Mouse (Mus musculus) spleen, postnatal 10 days (tissue): ENCODE data around the gene Mllt11.

ENCODE experiments used
- DNase-seq, 2 experiments: peaks; one replicate each; pipeline ENCODE4 v3.0.0; 2021 to 2022; ENCODE audit warnings: low spot score in 2 of 2

Gene Mllt11

DNA sequence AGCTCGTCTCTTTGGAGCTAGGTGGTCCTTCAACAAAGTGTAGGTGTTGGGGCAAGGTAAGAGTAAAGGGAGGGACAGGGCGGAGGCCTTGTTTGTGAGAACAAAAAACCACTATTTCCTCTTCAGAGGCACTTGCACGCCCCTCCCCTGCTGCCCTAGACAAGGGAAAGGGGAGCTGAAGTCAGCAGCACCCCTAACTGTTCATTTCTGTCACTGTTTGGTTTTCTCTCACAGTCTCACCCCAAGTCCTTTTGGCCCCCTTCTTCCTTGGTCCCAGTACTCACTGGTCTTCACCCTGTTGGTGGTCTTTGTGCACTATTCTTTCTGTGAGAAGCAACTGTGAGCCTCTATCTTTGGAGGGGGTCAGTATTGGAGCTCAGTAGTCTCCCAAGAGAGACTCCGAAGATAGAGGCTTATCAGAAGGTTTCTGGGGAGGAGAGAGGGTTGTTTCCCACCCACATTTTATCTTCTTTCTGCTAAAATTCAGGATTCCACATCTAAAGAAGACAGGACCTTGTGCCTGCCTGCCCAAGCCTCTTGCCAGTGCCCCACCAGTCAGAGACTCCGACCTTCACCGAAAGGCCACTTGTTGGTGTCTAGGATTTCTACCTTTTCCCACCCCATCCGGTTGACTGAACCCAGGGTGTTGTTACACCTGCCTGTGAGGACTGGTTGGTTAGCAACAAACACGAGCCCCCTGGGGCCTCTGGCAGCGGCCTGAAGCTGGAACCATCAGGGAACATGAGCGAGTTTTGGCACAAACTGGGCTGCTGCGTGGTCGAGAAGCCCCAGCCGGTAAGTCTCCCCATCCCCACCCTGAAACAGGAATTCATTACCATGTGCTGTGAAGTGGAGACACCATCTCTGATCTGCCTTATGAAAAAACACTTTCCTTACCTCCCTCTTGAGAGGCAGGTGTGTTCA is at the start of gene Mllt11:
Gene Mllt11, minus strand, starts transcription at position 874 of the 924 bp plus-strand sequence.
- peak; percentile 53 to 72 for DNase-seq

DNA sequence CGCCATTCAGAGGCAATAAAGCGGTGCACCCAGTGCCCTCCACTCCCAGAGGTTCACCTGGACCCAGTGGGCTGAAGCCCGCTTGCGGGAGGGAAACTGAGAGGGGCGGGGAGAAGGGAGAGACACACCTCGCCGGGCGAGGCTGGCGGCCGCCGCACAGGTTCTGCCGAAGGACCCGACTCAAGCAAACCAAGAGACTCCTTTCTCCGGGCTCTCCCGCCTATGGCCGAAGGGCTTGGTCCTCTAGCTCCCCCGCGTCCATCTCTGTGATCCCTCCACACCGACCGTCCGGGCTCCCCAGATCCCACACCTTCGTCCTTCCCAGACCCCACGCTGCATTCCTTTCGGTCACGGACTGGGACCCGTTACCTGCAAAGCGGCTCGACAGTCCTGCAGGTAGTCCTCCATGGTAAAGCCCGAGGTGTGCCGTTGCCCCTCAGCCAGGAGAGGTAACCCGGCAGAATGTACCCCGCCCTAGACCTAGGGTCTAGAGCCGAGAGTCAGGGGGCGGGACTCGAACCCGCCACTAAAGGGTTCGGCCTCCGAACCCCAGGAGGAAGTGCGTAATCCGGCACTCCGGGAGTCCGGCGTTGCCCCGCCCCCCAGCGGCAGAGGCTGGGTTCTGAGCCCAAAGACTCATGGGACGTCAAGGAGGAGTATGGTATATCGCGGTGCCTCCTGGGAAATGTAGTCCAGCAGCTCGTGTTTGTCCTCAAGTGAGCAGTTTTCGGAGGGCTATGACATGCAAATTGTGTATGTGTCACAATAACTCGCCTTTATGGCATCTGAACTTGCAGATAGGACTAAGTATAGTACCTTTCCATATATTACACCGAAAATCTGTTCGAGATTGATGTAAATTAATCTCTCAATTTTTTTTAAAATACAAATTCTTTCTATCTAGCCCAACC is 49.5 kb upstream of the Mllt11 start, which contains the start of the genes Mindy1 and Prune1:
Gene Mindy1, plus strand, starts transcription at position 130 of the 911 bp plus-strand sequence.
Gene Prune1, minus strand, starts transcription at position 861 of the 911 bp plus-strand sequence.
- peak; percentile 98 to 100 for DNase-seq

DNA sequence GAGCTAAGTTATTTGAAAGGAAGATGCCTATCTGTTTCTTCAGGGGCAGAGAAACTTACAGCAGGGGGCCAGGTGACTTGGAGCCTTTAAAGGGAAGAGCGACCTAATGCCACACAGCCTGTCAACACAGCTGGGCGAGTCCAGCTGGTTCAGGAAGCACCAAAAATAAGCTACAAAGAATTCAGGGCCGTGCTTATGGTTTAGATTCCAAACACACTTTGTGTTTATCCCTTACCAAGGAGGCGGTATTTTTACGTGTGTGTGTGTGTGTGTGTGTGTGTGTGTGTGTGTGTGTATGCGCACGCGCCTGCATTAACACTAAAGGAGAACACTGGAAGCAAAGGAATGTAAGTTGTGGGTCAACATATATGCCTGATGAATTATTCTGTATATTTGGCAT is 48.8 kb upstream of the Mllt11 start:
- DNase-seq = peak in 1 of 2 experiments; percentile 24

GRCm38 (mm10) chr3:95277149-95277551 is 45.2 kb upstream of the Mllt11 start:
- DNase-seq = no peak

DNA sequence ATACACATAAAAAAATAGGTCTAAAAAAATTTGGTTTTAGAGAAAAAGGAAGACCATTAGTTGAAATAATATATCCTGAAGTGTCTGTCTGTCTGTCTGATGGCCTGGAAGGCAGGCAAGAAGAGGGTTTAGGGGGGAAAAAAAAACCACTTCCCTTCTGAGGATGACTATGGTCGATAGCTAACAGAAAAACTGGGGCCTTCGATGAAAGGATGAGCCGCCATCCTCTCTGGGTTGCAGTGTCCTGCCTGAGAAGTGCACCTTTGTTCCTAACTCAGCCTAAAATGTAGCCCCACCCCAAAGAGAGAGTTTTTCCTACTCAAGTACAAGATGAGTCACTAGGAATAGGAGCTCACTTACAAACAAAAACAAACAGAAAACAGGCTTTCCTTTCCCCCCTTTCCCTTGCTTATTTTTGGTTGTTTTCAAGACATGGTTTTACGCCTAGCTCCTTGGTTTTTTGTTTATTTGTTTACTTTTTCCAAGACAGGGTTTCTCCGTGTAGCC is 44.5 kb upstream of the Mllt11 start:
- DNase-seq = no peak

GRCm38 (mm10) chr3:95275161-95275560 is 43.2 kb upstream of the Mllt11 start:
- no peak for DNase-seq

DNA sequence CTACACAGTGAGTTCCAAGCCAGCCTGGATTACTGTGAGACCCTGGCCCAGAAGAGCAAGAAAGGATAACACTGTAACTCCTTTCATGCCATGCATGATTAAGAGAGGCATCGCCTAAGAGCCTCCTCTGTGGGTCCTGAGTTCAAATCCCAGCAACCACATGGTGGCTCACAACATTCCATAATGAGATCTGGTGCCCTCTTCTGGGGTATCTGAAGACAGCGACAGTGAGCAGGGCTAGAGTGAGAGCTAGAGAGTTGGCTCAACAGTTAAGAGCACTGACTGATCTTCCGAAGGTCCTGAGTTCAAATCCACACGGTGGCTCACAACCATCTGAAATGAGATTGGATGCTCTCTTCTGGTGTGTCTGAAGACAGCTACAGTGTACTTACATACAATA is 42.5 kb upstream of the Mllt11 start:
- DNase-seq = no peak

DNA sequence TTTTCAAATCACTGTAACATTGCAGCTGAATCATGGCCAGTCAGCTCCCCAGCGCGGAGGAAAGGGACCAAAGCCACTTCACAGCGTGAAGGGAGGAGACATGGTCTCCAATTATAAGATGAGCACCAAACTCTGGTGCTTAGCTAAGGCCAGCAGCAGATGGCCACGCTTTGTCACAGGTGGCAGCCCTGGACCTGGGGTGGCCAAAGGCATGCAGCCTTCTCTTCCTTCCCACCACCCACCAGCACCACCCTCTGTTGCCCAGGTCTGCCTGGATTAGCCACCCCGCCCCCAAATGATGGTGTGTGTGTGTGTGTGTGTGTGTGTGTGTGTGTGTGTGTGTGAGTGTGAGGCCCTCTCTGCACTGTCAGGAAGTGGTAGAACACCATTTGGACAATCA is 41.5 kb upstream of the Mllt11 start:
- no peak for DNase-seq

GRCm38 (mm10) chr3:95270766-95271364 is 38.9 kb upstream of the Mllt11 start:
- no peak for DNase-seq

GRCm38 (mm10) chr3:95269789-95270188 is 37.8 kb upstream of the Mllt11 start:
- no peak for DNase-seq

GRCm38 (mm10) chr3:95267855-95268254 is 35.9 kb upstream of the Mllt11 start:
- no peak for DNase-seq

GRCm38 (mm10) chr3:95266052-95266451 is 34.1 kb upstream of the Mllt11 start:
- DNase-seq = no peak

DNA sequence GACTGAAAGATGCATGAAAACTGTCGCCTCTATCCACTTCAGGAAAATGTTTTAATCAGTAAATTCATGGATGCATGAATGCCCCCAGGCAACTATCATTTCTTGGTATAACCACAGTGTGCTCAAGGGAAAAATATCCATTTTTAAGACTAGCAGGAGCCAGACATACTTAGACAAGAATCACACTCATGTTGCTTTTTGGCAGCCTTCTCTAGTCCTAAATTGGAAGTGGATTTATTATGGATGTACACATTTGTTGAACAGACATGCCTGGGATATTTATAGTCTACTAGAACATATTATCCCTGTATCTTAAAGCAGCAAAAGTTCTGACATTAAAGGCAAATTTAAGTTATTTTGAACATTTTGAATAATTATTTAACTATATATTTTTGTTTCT is 32.8 kb upstream of the Mllt11 start:
- DNase-seq = no peak

GRCm38 (mm10) chr3:95263089-95263739 is 31.2 kb upstream of the Mllt11 start:
- peak; percentile 68 to 86 for DNase-seq

GRCm38 (mm10) chr3:95261975-95262374 is 30.0 kb upstream of the Mllt11 start:
- no peak for DNase-seq

DNA sequence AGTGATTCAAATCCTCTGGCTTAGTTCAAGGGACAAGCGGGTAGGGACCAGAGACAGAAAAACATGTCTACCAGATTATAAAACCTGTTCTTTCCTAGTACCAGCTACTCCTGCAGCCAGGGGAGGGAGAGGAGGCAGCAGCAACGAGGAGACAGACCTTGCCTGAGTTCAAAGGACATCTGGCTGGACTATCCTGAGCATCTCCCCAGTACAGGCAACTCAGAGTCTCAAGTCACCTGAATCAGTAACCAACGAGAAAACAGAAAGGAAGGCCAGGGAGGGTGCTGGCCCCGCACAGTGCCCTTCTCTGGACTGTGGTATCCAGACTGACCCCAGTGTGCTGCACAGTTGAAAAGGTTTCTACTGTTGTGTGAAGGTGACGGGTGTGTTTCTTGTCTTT is 25.0 kb upstream of the Mllt11 start:
- no peak for DNase-seq

GRCm38 (mm10) chr3:95250783-95251424 is 18.9 kb upstream of the Mllt11 start, which contains the start of gene Bnipl:
Bnipl (minus strand) TSS chr3:95251193.
- no peak for DNase-seq

DNA sequence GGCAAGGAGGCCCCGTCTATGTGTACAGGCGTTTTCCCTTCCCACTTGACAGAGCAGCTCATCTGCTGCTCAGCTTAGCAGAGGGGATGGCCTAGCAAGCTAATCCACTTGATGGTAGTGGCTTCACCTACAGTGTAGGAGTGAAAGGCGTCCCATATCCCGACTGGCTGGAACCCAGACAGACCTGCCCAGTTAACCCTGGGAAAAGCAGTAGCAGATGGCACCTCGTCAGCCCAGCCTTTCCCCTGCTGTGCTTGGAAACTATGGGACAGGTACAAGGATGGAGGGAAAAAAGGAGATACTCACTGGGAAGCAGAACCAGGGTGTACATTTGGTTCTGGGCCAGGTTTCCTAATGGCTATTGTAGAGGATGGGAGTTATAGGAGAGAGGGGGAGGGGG is 18.4 kb upstream of the Mllt11 start:
- DNase-seq = no peak

DNA sequence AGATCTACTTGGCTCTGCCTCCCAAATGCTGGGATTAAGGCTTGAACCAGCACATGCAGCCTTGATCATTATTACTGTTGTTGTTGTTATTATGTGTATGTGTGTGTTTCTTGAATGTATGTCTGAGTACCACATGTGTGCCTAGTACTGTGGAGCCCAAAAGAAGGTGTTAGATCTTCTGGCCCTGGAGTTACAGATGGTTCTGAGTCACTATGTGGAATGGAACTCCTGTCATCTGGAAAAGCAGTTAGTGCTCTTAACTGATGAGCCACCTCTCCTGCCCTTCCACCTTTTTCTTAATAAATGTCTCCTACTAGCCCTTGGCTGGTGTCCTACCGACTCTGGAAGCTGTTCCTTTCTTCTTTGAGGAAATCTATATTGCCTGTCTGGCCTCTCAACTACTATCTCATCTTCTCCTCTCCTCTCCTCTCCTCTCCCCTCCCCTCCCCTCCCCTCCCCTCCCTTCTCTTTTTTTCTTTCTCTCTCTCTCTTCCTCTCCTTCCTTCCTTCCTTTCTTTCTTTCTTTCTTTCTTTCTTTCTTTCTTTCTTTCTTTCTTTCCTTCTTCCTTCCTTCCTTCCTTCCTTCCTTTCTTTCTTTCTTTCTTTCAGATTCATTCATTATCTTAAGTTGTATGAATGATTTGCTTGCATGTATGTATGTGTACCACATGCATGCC is 15.8 kb upstream of the Mllt11 start:
- DNase-seq = no peak
